Mouse (Mus musculus): ENCODE results near the gene Mkrn2os. TPM values are rescaled to one million over a fixed set of nuclear protein-coding genes. Genes with fewer than 3 reads are reported as not detected.

The Mkrn2os gene
- polyA plus RNA-seq, 1 experiment, result not detected

DNA sequence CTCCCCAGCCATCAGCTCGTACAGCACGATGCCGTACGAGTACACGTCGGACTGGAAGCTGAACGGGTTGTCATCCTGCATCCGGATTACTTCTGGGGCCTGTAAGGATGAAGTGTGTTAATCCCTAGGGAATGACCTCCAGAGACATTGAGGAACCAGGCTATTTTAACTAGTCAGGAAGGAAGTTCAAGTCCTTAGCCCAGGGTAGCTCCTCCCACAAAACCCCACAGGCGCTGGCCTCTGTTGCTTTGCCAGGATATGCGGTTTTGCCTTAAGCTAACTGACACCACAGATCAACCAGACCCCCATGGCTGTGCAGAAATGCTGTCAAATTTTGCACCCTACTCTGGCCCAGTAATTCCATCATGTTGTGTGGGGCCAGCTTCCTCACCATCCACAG lies 27.4 kb upstream of the Mkrn2os start:
- no peak overlapping the region for H3K9ac ChIP-seq (ENCODE audit: low read depth, poor library complexity, severe bottlenecking)
- peaks cover 48% of the 10 kb centered on the region for H3K36me3 ChIP-seq (ENCODE audit: control insufficient read depth, insufficient read depth, low read length, poor library complexity, severe bottlenecking)
- H3K4me1 ChIP-seq (ENCODE audit: control insufficient read depth, insufficient read depth, low read length), result no peaks in the 10 kb centered on the region
- H3K4me3 ChIP-seq (ENCODE audit: low read depth, low read length), result no peak overlapping the region
- no peak overlapping the region for H3K27ac ChIP-seq (ENCODE audit: insufficient read depth, low read length)
- TF ChIP-seq EP300 (IDR thresholded peaks at IDR 0.05; ENCODE audit: insufficient read depth, low read depth, low read length), result no peak
- no peak for TF ChIP-seq POLR2A (IDR thresholded peaks at IDR 0.05; ENCODE audit: insufficient read depth, low read length)
- no peak for TF ChIP-seq CTCF (IDR thresholded peaks at IDR 0.05; ENCODE audit: low read depth, low read length)
- H3K9me3 ChIP-seq (replicated peaks; ENCODE audit: control insufficient read depth, insufficient read depth, low read length, poor library complexity, severe bottlenecking), result no peaks in the 10 kb centered on the region
- no peaks in the 10 kb centered on the region for H3K27me3 ChIP-seq (ENCODE audit: control insufficient read depth, insufficient read depth, low read length, poor library complexity, severe bottlenecking)

GRCm38 (mm10) chr6:115615983-115616382 lies 23.6 kb upstream of the Mkrn2os start:
- TF ChIP-seq CTCF (IDR thresholded peaks at IDR 0.05; ENCODE audit: low read depth, low read length), result no peak
- no peak for TF ChIP-seq POLR2A (IDR thresholded peaks at IDR 0.05; ENCODE audit: insufficient read depth, low read length)
- Histone ChIP-seq H3K9ac (ENCODE audit: low read depth, poor library complexity, severe bottlenecking) (no peak overlapping the region), H3K36me3 (ENCODE audit: control insufficient read depth, insufficient read depth, low read length, poor library complexity, severe bottlenecking) (peaks cover 45% of the 10 kb centered on the region), H3K27ac (ENCODE audit: insufficient read depth, low read length) (no peak overlapping the region), H3K4me1 (ENCODE audit: control insufficient read depth, insufficient read depth, low read length) (no peaks in the 10 kb centered on the region), H3K4me3 (ENCODE audit: low read depth, low read length) (no peak overlapping the region), H3K27me3 (ENCODE audit: control insufficient read depth, insufficient read depth, low read length, poor library complexity, severe bottlenecking) (no peaks in the 10 kb centered on the region), H3K9me3 (replicated peaks; ENCODE audit: control insufficient read depth, insufficient read depth, low read length, poor library complexity, severe bottlenecking) (no peaks in the 10 kb centered on the region)

DNA sequence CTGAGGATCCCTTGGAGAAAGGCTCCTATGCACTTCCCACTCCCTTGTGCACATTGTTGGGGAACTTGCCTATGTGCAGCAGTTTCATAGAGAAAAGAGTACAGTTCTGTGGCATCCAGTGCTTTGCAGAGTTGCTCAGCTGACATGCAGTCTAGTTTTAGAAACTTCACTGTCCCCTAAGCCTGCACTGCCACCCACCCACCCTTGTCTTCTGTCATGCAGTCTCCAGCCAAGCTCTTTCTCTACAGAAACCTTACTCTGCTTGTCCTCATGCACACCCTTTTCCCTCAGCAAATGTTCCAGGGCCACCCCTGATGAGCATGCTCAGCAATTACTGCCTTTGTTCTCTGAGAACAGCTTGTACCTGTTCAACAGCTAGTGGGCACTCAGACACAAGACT lies 21.4 kb upstream of the Mkrn2os start:
- no peaks in the 10 kb centered on the region for H3K9me3 ChIP-seq (replicated peaks; ENCODE audit: control insufficient read depth, insufficient read depth, low read length, poor library complexity, severe bottlenecking)
- H3K27me3 ChIP-seq (ENCODE audit: control insufficient read depth, insufficient read depth, low read length, poor library complexity, severe bottlenecking), result no peaks in the 10 kb centered on the region
- TF ChIP-seq CTCF (IDR thresholded peaks at IDR 0.05; ENCODE audit: low read depth, low read length), result no peak
- no peak for TF ChIP-seq POLR2A (IDR thresholded peaks at IDR 0.05; ENCODE audit: insufficient read depth, low read length)
- no peak for TF ChIP-seq EP300 (IDR thresholded peaks at IDR 0.05; ENCODE audit: insufficient read depth, low read depth, low read length)

DNA sequence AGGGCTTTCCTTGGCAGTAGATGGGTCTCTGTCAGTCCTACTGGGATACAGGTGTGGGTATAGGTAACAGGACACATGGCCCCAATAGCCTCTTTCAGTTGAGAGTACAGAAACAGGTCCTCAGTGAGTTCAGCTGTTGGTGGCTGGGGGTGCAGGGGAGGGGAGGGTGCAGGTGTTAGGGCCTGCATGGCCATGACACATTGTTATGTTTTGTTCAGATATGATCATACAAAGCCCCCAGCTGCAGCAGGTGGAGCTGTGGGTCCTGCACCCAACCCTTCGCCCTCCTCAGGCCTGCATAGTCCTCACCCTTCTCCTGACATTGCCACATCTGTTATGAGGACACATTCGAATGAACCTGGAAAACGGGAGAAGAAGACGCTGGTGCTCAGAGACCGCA lies 17.9 kb upstream of the Mkrn2os start:
- TF ChIP-seq CTCF (IDR thresholded peaks at IDR 0.05; ENCODE audit: low read depth, low read length), result no peak
- TF ChIP-seq EP300 (IDR thresholded peaks at IDR 0.05; ENCODE audit: insufficient read depth, low read depth, low read length), result no peak
- no peak for TF ChIP-seq POLR2A (IDR thresholded peaks at IDR 0.05; ENCODE audit: insufficient read depth, low read length)
- H3K4me1 ChIP-seq (ENCODE audit: control insufficient read depth, insufficient read depth, low read length), result no peaks in the 10 kb centered on the region
- no peak overlapping the region for H3K9ac ChIP-seq (ENCODE audit: low read depth, poor library complexity, severe bottlenecking)
- H3K36me3 ChIP-seq (ENCODE audit: control insufficient read depth, insufficient read depth, low read length, poor library complexity, severe bottlenecking), result peaks cover 22% of the 10 kb centered on the region
- H3K9me3 ChIP-seq (replicated peaks; ENCODE audit: control insufficient read depth, insufficient read depth, low read length, poor library complexity, severe bottlenecking), result no peaks in the 10 kb centered on the region
- no peak overlapping the region for H3K4me3 ChIP-seq (ENCODE audit: low read depth, low read length)
- H3K27ac ChIP-seq (ENCODE audit: insufficient read depth, low read length), result no peak overlapping the region
- no peaks in the 10 kb centered on the region for H3K27me3 ChIP-seq (ENCODE audit: control insufficient read depth, insufficient read depth, low read length, poor library complexity, severe bottlenecking)

More for the DNA sequence above, 21.4 kb upstream of the Mkrn2os start:
- Histone ChIP-seq H3K36me3 (ENCODE audit: control insufficient read depth, insufficient read depth, low read length, poor library complexity, severe bottlenecking) (peaks cover 36% of the 10 kb centered on the region), H3K27ac (ENCODE audit: insufficient read depth, low read length) (no peak overlapping the region), H3K4me3 (ENCODE audit: low read depth, low read length) (no peak overlapping the region), H3K4me1 (ENCODE audit: control insufficient read depth, insufficient read depth, low read length) (no peaks in the 10 kb centered on the region), H3K9ac (ENCODE audit: low read depth, poor library complexity, severe bottlenecking) (no peak overlapping the region)

DNA sequence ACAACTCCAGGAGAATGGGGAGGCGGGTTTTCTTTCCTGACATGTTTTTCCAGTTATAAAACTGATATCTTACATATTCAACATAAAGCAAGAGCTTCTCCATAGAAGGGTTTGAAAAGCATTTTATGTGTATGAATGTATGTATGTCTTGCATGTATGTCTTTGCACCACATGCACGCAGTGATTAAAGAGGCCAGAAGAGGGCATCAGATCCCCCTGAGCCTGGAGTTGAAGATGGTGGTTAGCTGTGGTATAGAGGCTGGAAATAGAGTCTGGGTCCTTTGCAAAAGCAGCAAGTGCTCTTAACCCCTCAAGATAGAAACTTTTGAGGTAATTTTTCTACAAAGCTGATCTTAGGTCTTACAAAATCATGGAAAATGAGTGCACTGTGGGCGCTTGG lies 16.7 kb upstream of the Mkrn2os start:
- Histone ChIP-seq H3K4me1 (ENCODE audit: control insufficient read depth, insufficient read depth, low read length) (no peaks in the 10 kb centered on the region), H3K36me3 (ENCODE audit: control insufficient read depth, insufficient read depth, low read length, poor library complexity, severe bottlenecking) (peaks cover 17% of the 10 kb centered on the region), H3K9ac (ENCODE audit: low read depth, poor library complexity, severe bottlenecking) (no peak overlapping the region), H3K27me3 (ENCODE audit: control insufficient read depth, insufficient read depth, low read length, poor library complexity, severe bottlenecking) (no peaks in the 10 kb centered on the region), H3K4me3 (ENCODE audit: low read depth, low read length) (no peak overlapping the region), H3K27ac (ENCODE audit: insufficient read depth, low read length) (no peak overlapping the region), H3K9me3 (replicated peaks; ENCODE audit: control insufficient read depth, insufficient read depth, low read length, poor library complexity, severe bottlenecking) (no peaks in the 10 kb centered on the region)
- TF ChIP-seq EP300 (IDR thresholded peaks at IDR 0.05; ENCODE audit: insufficient read depth, low read depth, low read length) (no peak), POLR2A (IDR thresholded peaks at IDR 0.05; ENCODE audit: insufficient read depth, low read length) (no peak), CTCF (IDR thresholded peaks at IDR 0.05; ENCODE audit: low read depth, low read length) (peak; percentile 28)

DNA sequence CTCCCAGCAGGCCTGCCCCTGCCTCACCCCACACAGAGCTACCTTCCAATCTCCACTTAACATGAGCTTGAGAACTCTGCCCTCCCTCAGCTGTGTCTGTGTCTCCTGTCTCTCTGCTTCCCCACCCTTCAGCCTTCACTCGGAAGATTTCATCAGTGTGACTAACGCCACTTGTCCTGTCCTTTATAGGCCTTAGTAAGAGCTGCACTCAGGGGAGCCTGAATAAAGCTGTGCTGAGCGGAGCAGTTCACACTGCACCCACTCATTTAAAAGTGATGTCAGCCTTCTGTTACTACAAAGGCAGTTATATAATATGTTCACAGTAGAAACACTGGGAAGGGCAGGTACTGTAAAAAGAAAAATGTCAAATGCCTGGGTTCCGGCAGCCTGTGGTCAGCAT lies 15.1 kb upstream of the Mkrn2os start:
- H3K27me3 ChIP-seq (ENCODE audit: control insufficient read depth, insufficient read depth, low read length, poor library complexity, severe bottlenecking), result no peaks in the 10 kb centered on the region
- no peak overlapping the region for H3K4me3 ChIP-seq (ENCODE audit: low read depth, low read length)
- H3K4me1 ChIP-seq (ENCODE audit: control insufficient read depth, insufficient read depth, low read length), result no peaks in the 10 kb centered on the region
- H3K9ac ChIP-seq (ENCODE audit: low read depth, poor library complexity, severe bottlenecking), result no peak overlapping the region
- H3K9me3 ChIP-seq (replicated peaks; ENCODE audit: control insufficient read depth, insufficient read depth, low read length, poor library complexity, severe bottlenecking), result no peaks in the 10 kb centered on the region
- H3K36me3 ChIP-seq (ENCODE audit: control insufficient read depth, insufficient read depth, low read length, poor library complexity, severe bottlenecking), result peaks cover 11% of the 10 kb centered on the region
- H3K27ac ChIP-seq (ENCODE audit: insufficient read depth, low read length), result no peak overlapping the region
- TF ChIP-seq POLR2A (IDR thresholded peaks at IDR 0.05; ENCODE audit: insufficient read depth, low read length), result no peak
- TF ChIP-seq EP300 (IDR thresholded peaks at IDR 0.05; ENCODE audit: insufficient read depth, low read depth, low read length), result no peak
- TF ChIP-seq CTCF (IDR thresholded peaks at IDR 0.05; ENCODE audit: low read depth, low read length), result no peak

Measured in ES-Bruce4 (cell line).